Mouse (Mus musculus): Measurements from ENCODE around the gene Hsf2. TPM values are rescaled to one million over a fixed set of nuclear protein-coding genes. Genes with fewer than 3 reads are reported as not detected.

Gene Hsf2
- 5.3 TPM for polyA plus RNA-seq (2015; fragmentation: Illumina TruSeq; extraction: RNeasy Lipid Tissue Mini Kit (QIAGEN cat#74804); ENCODE audit: insufficient read depth, low read depth, low replicate concordance)

DNA sequence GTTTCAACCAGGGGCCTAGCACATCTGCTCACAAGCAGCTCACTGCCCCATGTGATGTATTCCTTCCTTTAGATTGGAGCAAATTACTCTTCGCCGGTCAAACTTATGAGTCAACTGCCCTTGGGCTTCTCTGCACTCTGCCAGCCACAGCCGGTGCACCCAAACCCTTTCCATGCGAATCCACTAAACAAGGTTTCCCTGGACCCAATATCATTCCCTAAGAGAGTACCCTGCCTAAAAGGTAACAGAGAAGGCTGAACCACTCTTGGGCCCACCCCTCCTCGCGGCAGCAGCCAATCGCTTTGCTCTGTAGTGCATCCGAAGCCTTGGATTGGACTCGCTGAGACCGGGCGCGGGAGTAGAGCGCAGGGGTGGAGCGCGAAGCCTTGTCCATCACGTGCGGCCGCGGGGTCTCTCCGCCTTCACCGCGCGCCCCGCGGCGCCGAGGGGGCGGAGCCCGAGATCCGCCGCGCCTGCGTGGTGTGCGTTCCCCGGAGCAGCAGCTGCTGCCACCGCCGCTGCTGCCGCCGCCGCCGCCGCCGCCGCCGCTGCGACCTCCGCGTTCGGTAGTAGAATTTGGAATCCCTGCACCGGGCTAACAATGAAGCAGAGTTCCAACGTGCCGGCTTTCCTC lies at the start of gene Hsf2:
TSS of gene Hsf2 (plus strand) at position 478 of the 634 bp plus-strand sequence.

DNA sequence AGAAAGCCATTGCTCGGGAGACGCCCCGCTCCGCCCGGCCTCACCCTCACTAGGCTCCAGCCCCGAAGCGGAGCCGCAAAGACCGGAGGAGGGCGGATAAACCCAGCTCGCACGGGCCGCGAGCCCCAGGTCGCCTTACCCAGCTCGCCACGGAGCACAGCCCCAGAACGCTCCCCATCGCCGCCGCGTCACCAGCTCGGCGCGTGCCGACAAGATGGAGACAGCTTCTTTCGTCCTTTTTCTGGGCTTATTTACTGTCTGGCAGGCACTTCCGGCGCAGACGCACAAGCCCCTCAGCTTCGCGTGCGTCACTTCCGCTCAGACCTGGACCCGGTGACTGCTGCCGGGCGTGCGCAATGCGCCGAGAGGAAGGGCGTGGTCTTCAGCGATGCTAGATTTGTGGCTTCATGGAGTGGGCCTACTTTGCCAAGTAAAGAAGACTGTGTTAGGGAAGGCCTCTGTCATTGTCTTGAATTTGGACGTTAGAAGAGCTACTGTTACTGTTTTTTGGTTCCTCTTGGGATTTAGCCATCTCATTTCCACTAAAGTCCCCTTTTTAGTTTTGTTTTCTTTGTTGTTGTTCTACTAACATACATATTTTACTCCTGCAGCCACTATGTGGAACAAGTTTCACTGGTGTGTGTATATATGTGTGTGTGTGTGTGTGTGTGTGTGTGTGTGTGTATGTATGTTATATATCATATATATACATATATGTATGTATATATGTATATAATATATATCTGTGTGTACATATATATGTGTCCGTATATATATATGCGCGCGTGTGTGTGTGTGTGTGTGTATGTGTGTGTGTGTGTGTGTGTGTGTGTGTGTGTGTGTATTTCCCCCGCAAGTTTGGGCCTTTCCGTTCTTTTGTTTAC lies 46.3 kb downstream of the Hsf2 start, which contains the start of gene Serinc1:
TSS of gene Serinc1 (minus strand) at position 313 of the 884 bp plus-strand sequence.

Other genes with a start within 250 kb of the Hsf2 start
- 31.3 TPM for gene Serinc1, start 46.1 kb downstream of the Hsf2 start, polyA plus RNA-seq (2015; fragmentation: Illumina TruSeq; extraction: RNeasy Lipid Tissue Mini Kit (QIAGEN cat#74804); ENCODE audit: insufficient read depth, low read depth, low replicate concordance)
- gene Pkib, start 145.6 kb downstream of the Hsf2 start, polyA plus RNA-seq (2015; fragmentation: Illumina TruSeq; extraction: RNeasy Lipid Tissue Mini Kit (QIAGEN cat#74804); ENCODE audit: insufficient read depth, low read depth, low replicate concordance), result not detected